Mouse (Mus musculus): Measurements from ENCODE around the gene Lrrc43. TPM values are rescaled to one million over a fixed set of nuclear protein-coding genes. Genes with fewer than 3 reads are reported as not detected.

Lrrc43 gene
- polyA plus RNA-seq, 2 experiments: not detected

GRCm38 (mm10) chr5:123512102-123512501 is 23.0 kb downstream of the Lrrc43 start:
- Histone ChIP-seq H3K9me3 (ENCODE audit: control insufficient read depth, low read length) (no peaks in the 10 kb centered on the region), H3K9ac (ENCODE audit: low read depth, low read length, severe bottlenecking) (no peak overlapping the region), H3K4me1 (ENCODE audit: control insufficient read depth, insufficient read depth, low read length) (peaks cover 2% of the 10 kb centered on the region; the same call in 1 of the 2 replicates), H3K27ac (replicated peaks; ENCODE audit: low read depth, low read length) (no peak overlapping the region), H3K36me3 (ENCODE audit: control insufficient read depth, insufficient read depth, low read length) (peaks cover 37% of the 10 kb centered on the region), H3K4me2 (replicated peaks; ENCODE audit: low read depth, low read length, severe bottlenecking) (no peak overlapping the region), H3K4me3 (replicated peaks; ENCODE audit: low read length) (no peak overlapping the region), H3K27me3 (ENCODE audit: control insufficient read depth, insufficient read depth, low read length) (0 out of 2 replicates have a peak, but pooled peaks cover 9% of the 10 kb centered on the region)
- 81% methylated on average over 3 of the region's 3 CpGs for WGBS
- no peak for DNase-seq (ENCODE audit: low spot score)
- no peak for TF ChIP-seq POLR2A (IDR thresholded peaks at IDR 0.05; ENCODE audit: borderline replicate concordance, extremely low read depth, insufficient read depth, insufficient read length)
- ATAC-seq (ENCODE audit: low FRiP score, low read depth): no peak

DNA sequence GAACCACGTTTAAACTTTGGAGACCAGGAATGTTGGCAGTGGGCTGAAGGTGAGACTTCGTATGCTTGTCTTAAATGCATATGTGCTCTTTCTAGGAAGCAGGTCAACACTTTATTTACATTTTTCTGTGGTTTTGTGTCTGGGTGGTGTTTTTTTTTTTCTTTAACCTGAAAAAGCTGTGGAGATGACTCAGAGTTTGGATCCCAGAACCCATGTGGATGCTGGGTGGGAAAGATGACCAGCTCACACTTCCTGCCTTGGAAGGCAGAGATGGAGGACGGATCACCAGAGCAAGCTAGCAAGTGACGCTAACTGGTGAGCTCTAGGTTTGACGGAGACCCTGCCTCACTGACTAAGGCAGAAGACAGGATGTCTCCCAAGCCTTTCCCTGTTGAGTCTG is 25.8 kb downstream of the Lrrc43 start:
- Histone ChIP-seq H3K27me3 (ENCODE audit: control insufficient read depth, insufficient read depth, low read length) (no peaks in the 10 kb centered on the region), H3K36me3 (ENCODE audit: control insufficient read depth, insufficient read depth, low read length) (peaks cover 58% of the 10 kb centered on the region), H3K4me3 (replicated peaks; ENCODE audit: low read length) (no peak overlapping the region), H3K9me3 (ENCODE audit: control insufficient read depth, low read length) (no peaks in the 10 kb centered on the region), H3K27ac (replicated peaks; ENCODE audit: low read depth, low read length) (no peak overlapping the region), H3K4me2 (replicated peaks; ENCODE audit: low read depth, low read length, severe bottlenecking) (no peak overlapping the region), H3K4me1 (ENCODE audit: control insufficient read depth, insufficient read depth, low read length) (no peaks in the 10 kb centered on the region), H3K9ac (ENCODE audit: low read depth, low read length, severe bottlenecking) (no peak overlapping the region)
- TF ChIP-seq POLR2A (IDR thresholded peaks at IDR 0.05; ENCODE audit: borderline replicate concordance, extremely low read depth, insufficient read depth, insufficient read length): no peak
- WGBS: 88% methylated on average over 5 of the region's 5 CpGs
- DNase-seq (ENCODE audit: low spot score) (no peak), ATAC-seq (ENCODE audit: low FRiP score, low read depth) (no peak)

DNA sequence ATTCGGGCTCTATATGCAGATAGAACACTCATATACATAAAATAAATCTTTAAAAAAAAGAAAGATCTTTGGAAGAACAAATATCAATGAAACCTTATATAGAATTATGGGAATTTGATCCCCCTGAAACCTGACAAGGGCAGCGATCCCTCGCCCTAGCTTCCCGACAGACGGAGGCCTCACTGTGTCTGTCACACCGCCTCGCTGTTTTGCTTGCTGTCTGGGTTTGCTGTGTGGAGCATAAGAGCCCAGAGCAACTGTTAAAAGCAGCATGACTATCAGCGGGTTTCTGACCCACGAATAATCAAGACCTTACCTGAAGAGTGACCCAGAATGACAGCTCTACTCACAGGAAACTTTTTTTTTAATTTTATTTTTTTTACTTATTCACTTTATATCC is 31.6 kb downstream of the Lrrc43 start:
- H3K36me3 ChIP-seq (ENCODE audit: control insufficient read depth, insufficient read depth, low read length): peaks cover 35% of the 10 kb centered on the region

DNA sequence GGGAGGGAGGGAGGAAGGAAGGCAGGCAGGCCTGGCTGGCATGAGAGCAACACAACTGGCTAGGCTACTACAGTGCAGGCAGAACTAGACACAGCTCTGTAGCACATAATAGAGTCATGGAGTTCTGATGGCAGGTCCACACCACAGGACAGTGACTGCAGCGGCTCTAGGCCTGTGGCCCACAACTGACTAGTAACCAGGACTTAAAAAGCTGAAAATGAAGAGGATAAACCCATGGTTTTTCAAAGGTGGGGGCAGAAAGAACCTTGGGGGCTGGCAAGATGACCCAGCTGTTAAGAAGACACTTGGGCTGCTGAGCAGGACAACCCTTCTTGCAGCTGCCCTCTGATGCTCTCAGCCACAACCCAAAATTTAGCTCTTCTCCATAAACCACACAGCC is 32.5 kb downstream of the Lrrc43 start:
- Histone ChIP-seq H3K9me3 (ENCODE audit: control insufficient read depth, low read length) (no peaks in the 10 kb centered on the region), H3K4me2 (replicated peaks; ENCODE audit: low read depth, low read length, severe bottlenecking) (no peak overlapping the region), H3K36me3 (ENCODE audit: control insufficient read depth, insufficient read depth, low read length) (peaks cover 26% of the 10 kb centered on the region), H3K27me3 (ENCODE audit: control insufficient read depth, insufficient read depth, low read length) (no peaks in the 10 kb centered on the region), H3K27ac (replicated peaks; ENCODE audit: low read depth, low read length) (no peak overlapping the region), H3K4me3 (replicated peaks; ENCODE audit: low read length) (no peak overlapping the region), H3K9ac (ENCODE audit: low read depth, low read length, severe bottlenecking) (no peak overlapping the region), H3K4me1 (ENCODE audit: control insufficient read depth, insufficient read depth, low read length) (peaks cover 20% of the 10 kb centered on the region)
- no peak for DNase-seq (ENCODE audit: low spot score)
- no peak for TF ChIP-seq POLR2A (IDR thresholded peaks at IDR 0.05; ENCODE audit: borderline replicate concordance, extremely low read depth, insufficient read depth, insufficient read length)
- 94% methylated on average over 1 of the region's 1 CpGs for WGBS
- ATAC-seq (ENCODE audit: low FRiP score, low read depth): no peak

More for the DNA sequence above, 31.6 kb downstream of the Lrrc43 start:
- no peak overlapping the region for H3K4me2 ChIP-seq (replicated peaks; ENCODE audit: low read depth, low read length, severe bottlenecking)
- peaks cover 20% of the 10 kb centered on the region for H3K4me1 ChIP-seq (ENCODE audit: control insufficient read depth, insufficient read depth, low read length)
- DNase-seq (ENCODE audit: low spot score) (no peak), ATAC-seq (ENCODE audit: low FRiP score, low read depth) (no peak)
- no peak overlapping the region for H3K9ac ChIP-seq (ENCODE audit: low read depth, low read length, severe bottlenecking)
- 68% methylated on average over 9 of the region's 9 CpGs for WGBS
- H3K27me3 ChIP-seq (ENCODE audit: control insufficient read depth, insufficient read depth, low read length): no peaks in the 10 kb centered on the region
- H3K4me3 ChIP-seq (replicated peaks; ENCODE audit: low read length): no peak overlapping the region
- no peak overlapping the region for H3K27ac ChIP-seq (replicated peaks; ENCODE audit: low read depth, low read length)
- no peak for TF ChIP-seq POLR2A (IDR thresholded peaks at IDR 0.05; ENCODE audit: borderline replicate concordance, extremely low read depth, insufficient read depth, insufficient read length)
- no peaks in the 10 kb centered on the region for H3K9me3 ChIP-seq (ENCODE audit: control insufficient read depth, low read length)

- H3K27ac ChIP-seq (replicated peaks; ENCODE audit: low read depth, low read length): no peak overlapping the region
- H3K27me3 ChIP-seq (ENCODE audit: control insufficient read depth, insufficient read depth, low read length): no peaks in the 10 kb centered on the region
- no peak overlapping the region for H3K4me3 ChIP-seq (replicated peaks; ENCODE audit: low read length)
- WGBS: 67% methylated on average over 1 of the region's 1 CpGs
- H3K36me3 ChIP-seq (ENCODE audit: control insufficient read depth, insufficient read depth, low read length): peaks cover 22% of the 10 kb centered on the region
- H3K4me1 ChIP-seq (ENCODE audit: control insufficient read depth, insufficient read depth, low read length): peaks cover 20% of the 10 kb centered on the region
- no peaks in the 10 kb centered on the region for H3K9me3 ChIP-seq (ENCODE audit: control insufficient read depth, low read length)
- 0 out of 2 replicates have a peak overlapping the region, but pooled peaks have one; percentile 1 for H3K4me2 ChIP-seq (replicated peaks; ENCODE audit: low read depth, low read length, severe bottlenecking)
- DNase-seq (ENCODE audit: low spot score) (no peak), ATAC-seq (ENCODE audit: low FRiP score, low read depth) (no peak)
- no peak overlapping the region for H3K9ac ChIP-seq (ENCODE audit: low read depth, low read length, severe bottlenecking)
- no peak for TF ChIP-seq POLR2A (IDR thresholded peaks at IDR 0.05; ENCODE audit: borderline replicate concordance, extremely low read depth, insufficient read depth, insufficient read length)
These were observed 33.1 kb downstream of the Lrrc43 start for GRCm38 (mm10) chr5:123522166-123522565.
